Mouse (Mus musculus): ENCODE measurements at regions not wholly inside any gene's neighbourhood (a gene's known extent, or its start where the extent isn't known, plus 50 kb on each side); places are given as distances from the start of the nearest gene placed in this dataset.

DNA sequence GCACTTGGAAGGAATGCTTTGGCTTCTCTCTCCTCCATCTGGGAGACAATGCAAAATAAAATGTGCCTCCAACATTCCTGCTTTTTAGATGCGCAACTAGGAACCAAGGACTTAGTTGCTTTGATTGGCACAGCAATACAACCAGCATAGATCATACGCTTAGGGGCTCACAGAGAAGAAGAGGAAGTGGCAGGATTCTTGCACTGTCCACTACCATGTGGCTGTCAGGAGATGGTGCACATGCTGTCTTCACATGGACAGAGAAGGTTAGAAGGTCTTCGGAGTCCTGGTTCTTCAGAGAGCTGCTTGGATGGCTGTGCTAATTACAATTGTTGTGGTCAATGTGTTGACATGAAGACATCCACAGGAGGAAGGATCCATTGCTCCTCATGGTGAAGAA lies 88.3 kb upstream of the Samsn1 start:
- ATAC-seq (ENCODE audit: insufficient read depth) (no peak), DNase-seq (no peak)
- H3K27ac ChIP-seq (ENCODE audit: low read depth) = no peak overlapping the region
- no peak overlapping the region for H3K4me3 ChIP-seq (ENCODE audit: low read depth, low read length)
- no peaks in the 10 kb centered on the region for H3K27me3 ChIP-seq (ENCODE audit: insufficient read depth, low read length)
- H3K9ac ChIP-seq = no peak overlapping the region
- WGBS = 97% methylated on average over 3 of the region's 3 CpGs
- no peaks in the 10 kb centered on the region for H3K9me3 ChIP-seq (ENCODE audit: low read depth, low read length)
- H3K36me3 ChIP-seq (ENCODE audit: insufficient read depth) = no peaks in the 10 kb centered on the region
- no peak for TF ChIP-seq CTCF (IDR thresholded peaks at IDR 0.05; ENCODE audit: low read depth)
- H3K4me2 ChIP-seq = no peak overlapping the region
- no peaks in the 10 kb centered on the region for H3K4me1 ChIP-seq (ENCODE audit: insufficient read depth)

DNA sequence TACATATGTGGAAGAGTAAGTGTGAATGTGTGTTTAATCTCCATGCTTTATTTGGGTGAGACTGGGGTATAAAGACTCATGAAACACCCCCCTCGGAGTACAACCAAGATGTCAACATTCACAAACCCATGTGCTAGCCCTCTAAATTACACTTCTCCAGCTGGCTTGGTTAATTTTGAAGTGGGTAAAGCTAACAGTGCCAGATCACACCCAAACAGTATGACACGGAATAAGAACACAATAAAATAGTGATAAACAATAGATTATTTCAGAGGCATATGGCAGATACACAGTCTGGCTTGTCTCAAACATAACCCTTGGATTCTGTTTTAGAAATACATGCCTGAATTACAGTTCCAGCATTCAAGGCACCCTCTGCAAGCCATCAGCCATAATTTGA lies 86.4 kb upstream of the Samsn1 start:
- Histone ChIP-seq H3K36me3 (ENCODE audit: insufficient read depth) (no peaks in the 10 kb centered on the region), H3K9me3 (ENCODE audit: low read depth, low read length) (no peaks in the 10 kb centered on the region), H3K4me3 (ENCODE audit: low read depth, low read length) (no peak overlapping the region), H3K4me1 (ENCODE audit: insufficient read depth) (no peaks in the 10 kb centered on the region), H3K9ac (no peak overlapping the region), H3K27me3 (ENCODE audit: insufficient read depth, low read length) (no peaks in the 10 kb centered on the region), H3K27ac (ENCODE audit: low read depth) (no peak overlapping the region), H3K4me2 (no peak overlapping the region)
- DNase-seq = peak; percentile 15
- no peak; the same call in 1 of the 2 replicates for ATAC-seq (ENCODE audit: insufficient read depth)
- 60% methylated on average over 2 of the region's 2 CpGs for WGBS
- TF ChIP-seq CTCF (IDR thresholded peaks at IDR 0.05; ENCODE audit: low read depth) = no peak

DNA sequence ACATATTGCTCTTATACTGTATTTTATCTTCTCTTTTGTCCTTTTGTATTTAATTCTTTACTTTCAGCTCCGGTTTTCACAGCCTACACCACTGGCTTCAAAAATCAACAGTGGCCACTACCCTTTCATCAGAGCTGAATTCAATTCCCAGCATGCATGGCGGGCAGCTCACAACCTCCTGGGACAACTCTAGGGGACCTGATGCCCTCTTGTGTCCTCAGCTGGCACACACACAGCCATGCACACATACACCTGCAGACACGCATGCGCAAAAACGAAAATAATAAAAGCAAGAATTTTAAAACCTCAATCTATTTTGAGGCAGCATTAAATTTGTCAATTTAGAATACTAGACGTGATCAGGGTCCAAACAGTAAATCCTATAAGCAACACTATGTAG lies 82.6 kb upstream of the Samsn1 start:
- WGBS = 90% methylated on average over 6 of the region's 6 CpGs
- Histone ChIP-seq H3K4me2 (no peak overlapping the region), H3K9ac (no peak overlapping the region), H3K9me3 (ENCODE audit: low read depth, low read length) (no peaks in the 10 kb centered on the region), H3K4me3 (ENCODE audit: low read depth, low read length) (no peak overlapping the region), H3K27me3 (ENCODE audit: insufficient read depth, low read length) (no peaks in the 10 kb centered on the region), H3K27ac (ENCODE audit: low read depth) (no peak overlapping the region), H3K4me1 (ENCODE audit: insufficient read depth) (no peaks in the 10 kb centered on the region), H3K36me3 (ENCODE audit: insufficient read depth) (no peaks in the 10 kb centered on the region)
- ATAC-seq (ENCODE audit: insufficient read depth) (no peak), DNase-seq (no peak)
- TF ChIP-seq CTCF (IDR thresholded peaks at IDR 0.05; ENCODE audit: low read depth) = no peak

DNA sequence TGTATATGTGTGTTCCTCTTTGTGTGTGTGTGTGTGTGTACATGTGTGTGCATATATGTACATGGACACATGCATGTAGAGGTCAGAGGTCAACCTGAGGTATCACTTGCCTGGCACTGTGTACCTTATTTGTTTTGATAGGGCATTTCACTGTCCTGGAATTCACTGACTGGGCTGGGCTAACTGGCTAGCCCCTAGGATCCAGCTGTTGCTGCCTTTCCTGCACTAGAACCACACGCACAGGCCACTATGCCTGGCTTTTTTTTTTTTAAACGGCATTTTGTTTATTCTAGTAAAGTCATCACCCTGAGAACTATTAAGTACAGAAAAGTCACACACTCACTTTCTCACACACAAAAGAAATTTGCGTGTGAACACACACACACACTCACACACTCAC lies 79.7 kb upstream of the Samsn1 start:
- DNase-seq (no peak), ATAC-seq (ENCODE audit: insufficient read depth) (no peak)
- H3K36me3 ChIP-seq (ENCODE audit: insufficient read depth) = no peaks in the 10 kb centered on the region
- H3K4me1 ChIP-seq (ENCODE audit: insufficient read depth) = no peaks in the 10 kb centered on the region
- no peaks in the 10 kb centered on the region for H3K27me3 ChIP-seq (ENCODE audit: insufficient read depth, low read length)
- no peak overlapping the region for H3K27ac ChIP-seq (ENCODE audit: low read depth)
- H3K9me3 ChIP-seq (ENCODE audit: low read depth, low read length) = no peaks in the 10 kb centered on the region
- 49% methylated on average over 3 of the region's 3 CpGs for WGBS
- no peak overlapping the region for H3K4me2 ChIP-seq
- H3K9ac ChIP-seq = no peak overlapping the region
- H3K4me3 ChIP-seq (ENCODE audit: low read depth, low read length) = no peak overlapping the region
- TF ChIP-seq CTCF (IDR thresholded peaks at IDR 0.05; ENCODE audit: low read depth) = no peak

DNA sequence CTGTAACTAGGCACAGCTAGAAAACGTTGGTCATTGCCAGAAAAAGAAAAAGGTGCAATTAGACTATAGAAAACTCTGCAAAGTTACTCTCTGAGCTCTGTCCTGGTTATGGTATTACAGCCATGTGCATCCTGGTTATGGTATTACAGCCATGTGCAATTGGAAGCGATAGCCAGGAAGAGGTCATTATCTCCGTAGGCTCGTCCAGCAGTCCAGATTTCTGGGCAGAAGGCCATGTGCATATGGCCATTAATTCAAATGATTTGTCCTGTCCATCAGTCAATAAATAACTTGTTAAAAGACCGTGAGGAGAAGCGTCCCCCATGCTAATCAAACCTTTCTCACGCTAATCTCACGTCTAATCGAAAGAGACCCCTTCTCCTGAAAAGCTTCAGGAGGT lies 75.7 kb upstream of the Samsn1 start:
- Histone ChIP-seq H3K27ac (ENCODE audit: low read depth) (no peak overlapping the region), H3K4me3 (ENCODE audit: low read depth, low read length) (no peak overlapping the region), H3K27me3 (ENCODE audit: insufficient read depth, low read length) (no peaks in the 10 kb centered on the region), H3K4me1 (ENCODE audit: insufficient read depth) (no peaks in the 10 kb centered on the region), H3K36me3 (ENCODE audit: insufficient read depth) (no peaks in the 10 kb centered on the region), H3K9me3 (ENCODE audit: low read depth, low read length) (no peaks in the 10 kb centered on the region), H3K4me2 (no peak overlapping the region), H3K9ac (no peak overlapping the region)
- no peak for TF ChIP-seq CTCF (IDR thresholded peaks at IDR 0.05; ENCODE audit: low read depth)
- 45% methylated on average over 9 of the region's 9 CpGs for WGBS
- peak; percentile 54 for DNase-seq
- peak; percentile 56; the same call in 1 of the 2 replicates for ATAC-seq (ENCODE audit: insufficient read depth)

DNA sequence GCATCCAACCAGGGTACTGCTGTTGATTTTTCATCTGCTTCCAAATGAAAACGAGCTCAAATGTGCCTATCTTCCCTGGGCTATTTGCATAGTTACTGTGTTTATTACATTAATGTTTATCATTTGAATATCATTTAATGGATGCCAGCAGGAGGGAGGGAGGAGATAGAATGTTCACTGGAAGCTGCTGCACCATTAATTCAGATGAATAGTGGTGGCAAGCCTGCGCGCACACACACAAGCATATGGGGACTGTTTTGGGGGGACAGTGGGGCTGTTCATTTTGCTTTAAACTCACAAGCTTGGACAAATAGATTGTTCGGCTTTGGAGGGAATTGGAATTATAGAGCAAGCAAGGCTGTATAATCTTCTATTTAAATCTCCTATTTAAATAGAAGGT lies 74.3 kb upstream of the Samsn1 start:
- no peaks in the 10 kb centered on the region for H3K27me3 ChIP-seq (ENCODE audit: insufficient read depth, low read length)
- no peaks in the 10 kb centered on the region for H3K36me3 ChIP-seq (ENCODE audit: insufficient read depth)
- H3K27ac ChIP-seq (ENCODE audit: low read depth) = no peak overlapping the region
- 82% methylated on average over 4 of the region's 4 CpGs for WGBS
- no peak overlapping the region for H3K9ac ChIP-seq
- no peak overlapping the region for H3K4me2 ChIP-seq
- H3K9me3 ChIP-seq (ENCODE audit: low read depth, low read length) = no peaks in the 10 kb centered on the region
- no peak overlapping the region for H3K4me3 ChIP-seq (ENCODE audit: low read depth, low read length)
- H3K4me1 ChIP-seq (ENCODE audit: insufficient read depth) = no peaks in the 10 kb centered on the region
- DNase-seq = no peak
- no peak for TF ChIP-seq CTCF (IDR thresholded peaks at IDR 0.05; ENCODE audit: low read depth)
- no peak for ATAC-seq (ENCODE audit: insufficient read depth)

DNA sequence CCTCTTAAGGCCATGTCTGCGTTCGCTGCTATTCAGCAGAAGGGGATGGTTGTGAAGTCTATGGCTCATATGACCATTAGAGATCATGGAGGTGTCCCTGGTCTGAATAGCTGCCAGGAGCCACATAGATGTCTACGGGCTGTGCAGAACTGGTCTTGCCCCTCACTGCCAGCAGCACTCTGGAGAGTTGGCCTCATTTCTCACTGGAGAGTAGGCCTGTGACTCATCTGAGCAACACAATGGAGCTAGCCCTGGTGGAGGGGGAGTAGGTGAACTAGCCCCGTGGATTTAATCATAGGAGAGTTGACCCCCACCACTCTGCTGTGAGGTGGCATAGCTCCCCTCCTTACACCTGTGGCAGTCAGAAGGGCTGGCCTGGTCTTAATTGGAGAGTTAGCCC lies 63.3 kb upstream of the Samsn1 start:
- H3K9me3 ChIP-seq (ENCODE audit: low read depth, low read length) = no peaks in the 10 kb centered on the region
- ATAC-seq (ENCODE audit: insufficient read depth) = no peak
- no peak overlapping the region for H3K4me3 ChIP-seq (ENCODE audit: low read depth, low read length)
- 82% methylated on average over 4 of the region's 4 CpGs for WGBS
- no peak overlapping the region for H3K9ac ChIP-seq
- no peaks in the 10 kb centered on the region for H3K4me1 ChIP-seq (ENCODE audit: insufficient read depth)
- no peak for TF ChIP-seq CTCF (IDR thresholded peaks at IDR 0.05; ENCODE audit: low read depth)
- no peaks in the 10 kb centered on the region for H3K36me3 ChIP-seq (ENCODE audit: insufficient read depth)
- DNase-seq = no peak
- no peak overlapping the region for H3K4me2 ChIP-seq
- no peak overlapping the region for H3K27ac ChIP-seq (ENCODE audit: low read depth)
- no peaks in the 10 kb centered on the region for H3K27me3 ChIP-seq (ENCODE audit: insufficient read depth, low read length)

DNA sequence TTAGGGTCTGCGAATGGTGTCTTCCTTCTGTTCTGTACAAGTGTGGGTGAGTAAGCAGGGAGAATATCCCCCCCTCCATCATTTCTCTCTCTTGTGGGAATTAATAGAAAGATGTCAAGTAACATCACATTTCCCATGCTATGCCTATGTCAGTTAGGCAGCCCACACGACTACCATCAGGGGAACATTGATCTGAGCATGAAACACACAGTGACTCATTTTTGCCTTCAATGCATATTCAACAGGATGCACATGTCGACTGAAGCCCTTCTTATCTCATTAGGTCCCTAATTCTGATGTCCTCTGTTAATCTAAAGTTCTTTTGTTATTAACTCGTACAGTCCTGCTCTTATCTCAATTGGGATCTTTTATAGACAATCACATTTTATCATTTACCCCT lies 60.4 kb upstream of the Samsn1 start:
- Histone ChIP-seq H3K4me2 (no peak overlapping the region), H3K27ac (ENCODE audit: low read depth) (no peak overlapping the region), H3K36me3 (ENCODE audit: insufficient read depth) (no peaks in the 10 kb centered on the region), H3K4me1 (ENCODE audit: insufficient read depth) (no peaks in the 10 kb centered on the region), H3K9me3 (ENCODE audit: low read depth, low read length) (no peaks in the 10 kb centered on the region), H3K27me3 (ENCODE audit: insufficient read depth, low read length) (no peaks in the 10 kb centered on the region), H3K4me3 (ENCODE audit: low read depth, low read length) (no peak overlapping the region), H3K9ac (no peak overlapping the region)
- TF ChIP-seq CTCF (IDR thresholded peaks at IDR 0.05; ENCODE audit: low read depth) = no peak
- no peak for ATAC-seq (ENCODE audit: insufficient read depth)
- DNase-seq = no peak
- WGBS = 68% methylated on average over 4 of the region's 4 CpGs

Data from lung, embryonic 14.5 days (tissue).